Mouse (Mus musculus) forebrain, embryonic 11.5 days (tissue): ENCODE results near the gene Thra. TPM values are rescaled to one million over a fixed set of nuclear protein-coding genes. Genes with fewer than 3 reads are reported as not detected.
A peak's percentile ranks its signal among the peaks of the same experiment; 100 is the strongest.

Source experiments
- ATAC-seq: fragments of 200-750 bp; cut with Nextera tagmentation; replicated peaks from 2 replicates; pipeline ENCODE4 v1.8.0; 2017; ENCODE audit warnings: moderate TSS enrichment; ENCODE audit not compliant: low FRiP score
- DNase-seq: peaks from one replicate; pipeline ENCODE4 v3.0.0-alpha.2; 2017; ENCODE audit warnings: low spot score
- H3K27ac ChIP-seq: fragments of 300-500 bp; sonication (generic); 2 replicates; pipeline ENCODE4 v1.5.1; 2014; ENCODE audit warnings: low read depth, low read length
- H3K27me3 ChIP-seq: fragments of 300-500 bp; sonication (generic); 2 replicates; pipeline ENCODE4 v1.6.1; 2014; ENCODE audit warnings: mild to moderate bottlenecking, low read length, mixed read lengths; ENCODE audit not compliant: control insufficient read depth, insufficient read depth
- H3K36me3 ChIP-seq: fragments of 300-500 bp; sonication (generic); 2 replicates; pipeline ENCODE4 v1.6.1; 2014; ENCODE audit warnings: mild to moderate bottlenecking, low read length, moderate library complexity, mixed read lengths; ENCODE audit not compliant: control insufficient read depth, insufficient read depth
- H3K4me1 ChIP-seq: fragments of 300-500 bp; sonication (generic); replicated peaks from 2 replicates; pipeline ENCODE4 v1.6.1; 2014; ENCODE audit warnings: low read length, mixed read lengths; ENCODE audit not compliant: control insufficient read depth, insufficient read depth
- H3K4me2 ChIP-seq: fragments of 300-500 bp; sonication (generic); 2 replicates; pipeline ENCODE4 v1.6.1; 2014; ENCODE audit warnings: low read depth, mild to moderate bottlenecking, low read length, moderate library complexity, mixed read lengths; ENCODE audit not compliant: severe bottlenecking
- H3K4me3 ChIP-seq: fragments of 300-500 bp; sonication (generic); 2 replicates; pipeline ENCODE4 v1.5.1; 2014; ENCODE audit warnings: low read depth, low read length
- H3K9ac ChIP-seq: fragments of 300-500 bp; sonication (generic); 2 replicates; pipeline ENCODE4 v1.6.1; 2014; ENCODE audit warnings: low read length
- H3K9me3 ChIP-seq: fragments of 300-500 bp; sonication (generic); 2 replicates; pipeline ENCODE4 v1.6.1; 2016; ENCODE audit warnings: low read length, mixed read lengths; ENCODE audit not compliant: control insufficient read depth
- WGBS: fragments of 180-500 bp; shearing (Covaris S2); extraction: QIAGEN DNeasy Blood & Tissue Kit; methylation state at CpG from one replicate; pipeline ENCODE4 v1.1.7; 2014; 5-methylcytosine and 5-hydroxymethylcytosine counted together
- polyA plus RNA-seq: library from polyadenylated mRNA; unstranded; fragments of >200 nt; fragmentation: Nextera tagmentation; extraction: Ambion mirVana; gene quantifications from 2 replicates; pipeline ENCODE4 v1.2.1, GENCODE M21; 2014

The Thra gene
- polyA plus RNA-seq, 1 experiment from 2014 or later = 35.9 TPM

DNA sequence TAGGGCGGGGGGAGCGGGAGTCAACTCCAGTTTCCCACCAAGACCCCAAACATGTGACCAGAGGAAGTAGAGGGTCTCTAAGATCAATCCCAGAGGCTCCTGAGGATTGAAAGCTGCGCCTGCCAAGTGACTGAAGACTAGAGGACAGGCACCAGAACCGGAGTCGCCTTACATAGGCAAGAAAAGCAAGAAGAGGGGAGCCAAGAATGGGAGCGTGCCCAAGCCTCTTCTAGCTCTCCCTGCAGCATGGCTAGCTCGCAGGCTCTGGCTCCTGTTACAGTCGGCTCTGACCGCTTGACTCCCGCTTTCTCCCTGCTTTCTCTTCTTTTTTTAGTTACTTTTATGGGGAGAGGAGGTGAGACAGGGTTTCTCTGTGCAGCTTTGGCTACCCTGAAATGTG is 44.8 kb downstream of the Thra start:
- ATAC-seq (no peak), DNase-seq (peak; percentile 51)
- Histone ChIP-seq H3K27me3 (no peaks in the 10 kb centered on the region), H3K9me3 (no peaks in the 10 kb centered on the region), H3K27ac (no peak overlapping the region), H3K36me3 (no peaks in the 10 kb centered on the region), H3K4me1 (peaks cover 34% of the 10 kb centered on the region), H3K9ac (no peak overlapping the region), H3K4me2 (no peak overlapping the region), H3K4me3 (no peak overlapping the region)
- WGBS = 65% methylated on average over 10 of the region's 10 CpGs

DNA sequence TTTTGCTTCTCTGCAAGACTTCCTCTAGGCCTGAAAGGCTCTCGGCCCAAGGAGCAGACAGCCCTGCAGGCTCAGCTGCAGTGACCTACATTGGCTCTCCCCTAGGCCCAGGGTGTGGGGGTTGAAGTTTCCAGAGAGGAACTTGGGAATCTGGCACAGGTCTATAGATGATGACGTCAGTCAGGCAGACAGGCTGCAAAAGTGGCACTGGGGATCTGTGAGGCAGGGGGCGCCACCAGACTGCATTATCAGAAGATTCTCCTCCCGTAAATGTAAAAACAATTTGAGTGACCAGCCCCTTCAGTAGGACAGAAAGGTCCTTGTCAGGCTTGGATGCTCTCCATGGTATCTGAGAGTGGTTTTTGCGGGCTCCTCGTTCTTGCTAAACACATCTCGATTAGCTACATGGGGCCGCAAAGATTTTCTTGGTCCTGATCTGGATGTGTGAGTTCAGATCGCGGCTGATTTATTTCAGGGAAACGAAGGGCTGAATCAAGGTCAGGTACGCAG is 45.4 kb downstream of the Thra start:
- Histone ChIP-seq H3K4me1 (peaks cover 34% of the 10 kb centered on the region), H3K27me3 (no peaks in the 10 kb centered on the region), H3K36me3 (no peaks in the 10 kb centered on the region), H3K4me2 (peak overlapping the region; percentile 36; the same call in 1 of the 2 replicates), H3K9ac (peak overlapping the region; percentile 41), H3K4me3 (no peak overlapping the region), H3K9me3 (no peaks in the 10 kb centered on the region), H3K27ac (0 out of 2 replicates have a peak overlapping the region, but pooled peaks have one; percentile 12)
- DNase-seq = peak; percentile 80
- WGBS = 7% methylated on average over 12 of the region's 12 CpGs
- ATAC-seq = no peak

GRCm38 (mm10) chr11:98786359-98787214 is 46.1 kb downstream of the Thra start:
- Histone ChIP-seq H3K9me3 (no peaks in the 10 kb centered on the region), H3K4me1 (peaks cover 34% of the 10 kb centered on the region), H3K9ac (peak overlapping the region; percentile 41), H3K27me3 (no peaks in the 10 kb centered on the region), H3K4me2 (peak overlapping the region; percentile 36; the same call in 1 of the 2 replicates), H3K4me3 (no peak overlapping the region), H3K36me3 (no peaks in the 10 kb centered on the region), H3K27ac (0 out of 2 replicates have a peak overlapping the region, but pooled peaks have one; percentile 12)
- DNase-seq (peak; percentile 95), ATAC-seq (peak; percentile 49)
- 3% methylated on average over 14 of the region's 15 CpGs for WGBS

DNA sequence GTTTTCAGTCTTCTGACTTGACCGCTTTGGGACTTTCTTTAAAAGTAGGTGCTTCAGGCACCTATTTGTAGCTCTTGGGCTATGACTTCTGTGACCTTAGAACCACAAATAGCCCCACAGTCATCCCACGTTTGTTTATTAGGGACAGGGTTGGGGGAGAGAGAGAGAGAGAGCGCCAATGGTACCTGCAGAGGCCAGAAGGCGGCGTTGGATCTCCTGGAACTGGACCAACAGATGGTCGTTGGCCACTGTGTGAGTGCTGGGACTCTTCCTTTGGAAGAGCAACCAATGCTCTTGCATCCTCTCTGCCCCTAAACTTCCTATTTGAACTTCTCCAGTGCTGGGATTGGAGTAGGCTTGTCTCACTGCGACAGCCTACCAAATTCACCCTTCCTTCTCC is 46.8 kb downstream of the Thra start:
- 30% methylated on average over 7 of the region's 7 CpGs for WGBS
- DNase-seq (peak; percentile 48), ATAC-seq (no peak)
- H3K27ac ChIP-seq = 0 out of 2 replicates have a peak overlapping the region, but pooled peaks have one; percentile 25
- no peaks in the 10 kb centered on the region for H3K27me3 ChIP-seq
- H3K4me1 ChIP-seq = peaks cover 31% of the 10 kb centered on the region
- H3K9ac ChIP-seq = no peak overlapping the region
- H3K36me3 ChIP-seq = no peaks in the 10 kb centered on the region
- no peak overlapping the region for H3K4me3 ChIP-seq
- no peak overlapping the region for H3K4me2 ChIP-seq
- H3K9me3 ChIP-seq = no peaks in the 10 kb centered on the region

DNA sequence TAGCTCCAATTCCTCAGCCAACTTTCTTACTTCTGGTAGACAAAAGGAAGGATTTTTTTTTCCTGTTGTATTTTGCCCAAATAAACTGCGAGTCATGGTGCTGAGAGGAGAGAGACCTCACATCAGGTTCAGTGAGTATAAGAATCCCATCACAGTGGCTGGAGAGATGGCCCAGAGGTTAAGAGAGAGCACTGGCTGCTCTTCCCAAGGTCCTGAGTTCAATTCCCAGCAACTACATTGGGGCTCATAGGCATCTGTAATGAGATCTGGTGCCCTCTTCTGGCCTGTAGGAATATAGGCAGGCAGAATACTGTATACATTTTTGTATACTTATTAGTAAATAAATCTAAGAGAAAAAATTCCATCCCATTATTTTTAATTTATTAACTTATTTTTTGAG is 47.3 kb downstream of the Thra start:
- no peaks in the 10 kb centered on the region for H3K9me3 ChIP-seq
- peaks cover 27% of the 10 kb centered on the region for H3K4me1 ChIP-seq
- WGBS = 96% methylated on average over 1 of the region's 1 CpGs
- DNase-seq (no peak), ATAC-seq (no peak)
- H3K4me2 ChIP-seq = no peak overlapping the region
- no peaks in the 10 kb centered on the region for H3K36me3 ChIP-seq
- no peak overlapping the region for H3K4me3 ChIP-seq
- no peak overlapping the region for H3K27ac ChIP-seq
- no peaks in the 10 kb centered on the region for H3K27me3 ChIP-seq
- H3K9ac ChIP-seq = no peak overlapping the region

- H3K9ac ChIP-seq = no peak overlapping the region
- H3K4me3 ChIP-seq = no peak overlapping the region
- DNase-seq = no peak
- no peak for ATAC-seq
- H3K27ac ChIP-seq = no peak overlapping the region; the same call in 1 of the 2 replicates
- 90% methylated on average over 5 of the region's 5 CpGs for WGBS
- no peaks in the 10 kb centered on the region for H3K9me3 ChIP-seq
- no peaks in the 10 kb centered on the region for H3K27me3 ChIP-seq
- H3K36me3 ChIP-seq = no peaks in the 10 kb centered on the region
- H3K4me1 ChIP-seq = peaks cover 22% of the 10 kb centered on the region
- H3K4me2 ChIP-seq = no peak overlapping the region
These were observed 47.7 kb downstream of the Thra start for GRCm38 (mm10) chr11:98788139-98788538.

DNA sequence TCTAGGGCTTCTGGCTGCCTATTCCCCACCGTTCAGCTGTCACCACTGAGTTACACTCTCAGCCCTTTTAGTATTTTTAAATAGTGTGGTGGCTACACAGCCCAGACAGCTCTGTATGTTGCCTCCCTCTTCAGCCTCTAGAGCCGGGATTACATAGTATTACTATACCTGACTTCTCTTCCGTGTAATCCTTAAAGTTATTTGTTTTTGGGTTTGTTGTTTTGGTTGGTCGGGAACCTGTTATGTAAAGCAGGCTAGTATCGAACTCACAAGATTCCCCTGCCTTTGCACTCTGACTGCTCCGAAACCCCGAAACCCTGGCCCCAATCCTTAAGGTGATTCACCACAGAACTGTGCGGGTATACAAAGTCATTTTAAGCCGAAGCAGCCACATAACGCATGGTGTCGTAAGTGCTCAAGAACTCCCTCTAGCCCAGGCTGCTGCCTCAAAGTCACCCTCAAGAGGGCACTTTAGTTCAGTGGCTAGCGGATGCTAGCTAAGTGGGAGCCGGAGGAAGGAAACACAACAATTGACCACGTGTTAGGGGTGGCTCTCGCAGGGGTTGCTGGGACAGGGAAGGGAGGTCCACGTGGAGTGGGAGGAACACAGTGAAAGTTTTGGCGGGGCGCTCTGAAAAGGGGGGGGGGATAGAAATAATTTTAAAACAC is 48.2 kb downstream of the Thra start:
- H3K4me1 ChIP-seq = peaks cover 18% of the 10 kb centered on the region
- H3K4me2 ChIP-seq = peak overlapping the region; percentile 94
- DNase-seq (peak; percentile 88), ATAC-seq (peak; percentile 82)
- peak overlapping the region; percentile 63; the same call in 1 of the 2 replicates for H3K27ac ChIP-seq
- peak overlapping the region; percentile 38 for H3K4me3 ChIP-seq
- H3K36me3 ChIP-seq = no peaks in the 10 kb centered on the region
- whole genome bisulfite sequencing = 15% methylated on average over 18 of the region's 18 CpGs
- H3K9ac ChIP-seq = peak overlapping the region; percentile 64; the same call in 1 of the 2 replicates
- H3K27me3 ChIP-seq = no peaks in the 10 kb centered on the region
- H3K9me3 ChIP-seq = no peaks in the 10 kb centered on the region

- 2% methylated on average over 25 of the region's 25 CpGs for WGBS
These were observed 48.9 kb downstream of the Thra start for GRCm38 (mm10) chr11:98789219-98789807.

More at GRCm38 (mm10) chr11:98789219-98789807, 48.9 kb downstream of the Thra start:
- Histone ChIP-seq H3K9me3 (no peaks in the 10 kb centered on the region), H3K4me3 (peak overlapping the region; percentile 38), H3K36me3 (no peaks in the 10 kb centered on the region), H3K4me2 (peak overlapping the region; percentile 94), H3K4me1 (peaks cover 17% of the 10 kb centered on the region), H3K9ac (peak overlapping the region; percentile 64), H3K27ac (peak overlapping the region; percentile 37; the same call in 1 of the 2 replicates), H3K27me3 (no peaks in the 10 kb centered on the region)
- ATAC-seq = peak; percentile 28
- DNase-seq = peak; percentile 68
